Mouse (Mus musculus) T-helper 1 cell (primary cell): ENCODE measurements around the gene H2-Aa.

ENCODE experiments used
- in situ Hi-C: fragments of 300-600 bp; cut with MboI, MseI; formaldehyde crosslinking; loops from one replicate; pipeline ENCODE4 v1.15.1; 2025; ENCODE audit warnings: high pct_unique_total_duplicates

Gene H2-Aa

DNA sequence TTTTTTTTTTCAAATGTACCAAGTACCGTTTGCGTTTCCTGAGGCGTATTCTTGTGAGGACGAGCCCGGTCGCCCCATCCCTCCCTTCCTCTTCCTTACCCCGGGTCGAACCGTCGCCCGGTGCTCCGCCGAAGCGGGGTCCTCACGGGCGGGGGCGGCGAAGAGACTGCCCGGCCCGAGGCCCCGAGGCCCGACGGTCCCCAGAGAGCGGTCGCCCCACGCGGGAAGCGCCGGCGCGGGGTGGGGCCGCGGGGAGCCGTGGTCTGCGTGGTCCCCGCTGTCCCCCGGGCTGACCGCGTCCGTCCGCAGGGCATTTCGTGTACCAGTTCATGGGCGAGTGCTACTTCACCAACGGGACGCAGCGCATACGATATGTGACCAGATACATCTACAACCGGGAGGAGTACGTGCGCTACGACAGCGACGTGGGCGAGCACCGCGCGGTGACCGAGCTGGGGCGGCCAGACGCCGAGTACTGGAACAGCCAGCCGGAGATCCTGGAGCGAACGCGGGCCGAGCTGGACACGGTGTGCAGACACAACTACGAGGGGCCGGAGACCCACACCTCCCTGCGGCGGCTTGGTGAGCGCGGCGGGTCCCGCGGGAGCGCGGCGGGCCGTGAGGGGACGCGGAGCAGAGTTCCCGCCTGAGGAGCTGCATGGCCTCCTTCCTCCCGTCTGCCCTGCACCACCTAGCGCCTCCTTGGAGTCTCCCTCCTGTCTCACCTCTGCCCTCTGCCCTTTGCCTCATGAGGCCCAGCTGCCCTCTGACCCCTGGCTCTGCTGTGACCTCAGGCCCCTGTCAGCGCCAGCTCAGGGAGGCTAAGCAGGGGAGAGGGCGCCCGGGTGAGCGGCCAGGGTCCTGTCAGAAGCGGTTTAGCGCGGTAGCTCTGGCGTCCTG is 22.9 kb downstream of the H2-Aa start:
- in situ Hi-C loops: loop anchor here (5.0 to 25.0 kb wide), 2 partner anchors 48 to 1948 kb away; no protein-coding TSS in a partner anchor

DNA sequence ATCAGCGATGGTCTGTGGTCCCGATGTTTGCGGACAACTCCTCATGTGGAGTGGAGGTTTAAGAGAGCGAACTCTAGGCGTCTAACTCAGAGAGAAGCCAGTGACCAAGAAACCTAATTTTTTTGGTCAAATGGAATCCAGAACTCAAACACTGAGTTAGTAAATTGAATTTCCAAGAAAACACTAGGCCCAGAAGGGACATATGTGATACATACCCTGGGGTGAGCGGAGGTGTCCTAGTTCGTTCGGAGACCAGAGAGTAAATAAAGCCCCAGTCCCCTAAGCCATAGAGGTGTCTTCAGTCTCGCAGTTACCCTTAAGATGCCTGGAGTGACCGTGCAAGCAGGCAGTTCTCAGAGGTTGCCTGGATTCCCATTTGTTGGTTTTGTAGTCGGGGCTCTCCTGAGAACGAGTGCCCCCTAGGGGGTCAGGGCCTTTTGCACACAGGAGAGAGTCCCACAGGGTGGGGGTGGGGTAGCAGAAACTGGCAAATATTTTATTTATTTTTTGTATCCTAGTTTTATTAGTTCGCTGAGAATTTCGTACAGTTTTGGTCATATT is 23.7 kb downstream of the H2-Aa start:
- in situ Hi-C loops: loop anchor here (25.0 kb wide), 1 partner anchor 1948 kb away; no protein-coding TSS in a partner anchor

DNA sequence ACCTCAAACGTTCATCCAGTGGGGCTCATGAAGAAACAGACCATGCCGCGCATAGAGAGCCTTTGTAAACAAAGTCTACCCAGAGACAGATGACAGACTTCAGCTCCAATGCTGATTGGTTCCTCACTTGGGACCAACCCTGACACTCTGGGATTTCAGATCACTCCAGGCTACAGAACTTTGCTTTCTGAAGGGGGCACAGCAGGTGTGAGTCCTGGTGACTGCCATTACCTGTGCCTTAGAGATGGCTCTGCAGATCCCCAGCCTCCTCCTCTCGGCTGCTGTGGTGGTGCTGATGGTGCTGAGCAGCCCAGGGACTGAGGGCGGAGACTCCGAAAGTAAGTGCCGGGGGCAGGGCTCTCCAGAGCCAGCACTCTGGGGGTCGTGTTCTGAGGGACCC is 24.6 kb downstream of the H2-Aa start:
- in situ Hi-C loops: loop anchor here (25.0 kb wide), 1 partner anchor 1949 kb away; no protein-coding TSS in a partner anchor

DNA sequence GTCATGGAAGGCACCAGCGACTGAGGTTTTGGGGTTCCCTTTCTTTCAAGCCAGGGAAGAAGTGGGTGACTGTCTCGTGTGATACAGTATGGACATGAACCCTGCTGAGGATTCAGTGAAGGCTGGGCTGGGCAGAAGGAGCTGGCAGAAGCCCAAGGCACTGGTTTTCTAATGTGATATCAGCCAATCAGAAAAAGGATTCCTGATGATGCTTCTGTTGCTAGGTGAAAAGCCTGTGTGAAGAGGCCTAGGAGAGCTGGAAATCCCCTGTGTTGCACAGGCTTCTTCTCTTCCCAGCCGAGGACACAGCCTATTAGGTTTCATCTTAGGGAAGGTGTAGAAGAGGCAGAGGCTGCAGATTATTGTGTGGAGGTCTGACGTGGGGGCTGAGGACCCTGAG is 26.1 kb downstream of the H2-Aa start:
- in situ Hi-C loops: loop anchor here (25.0 kb wide), 1 partner anchor 1951 kb away; no protein-coding TSS in a partner anchor

DNA sequence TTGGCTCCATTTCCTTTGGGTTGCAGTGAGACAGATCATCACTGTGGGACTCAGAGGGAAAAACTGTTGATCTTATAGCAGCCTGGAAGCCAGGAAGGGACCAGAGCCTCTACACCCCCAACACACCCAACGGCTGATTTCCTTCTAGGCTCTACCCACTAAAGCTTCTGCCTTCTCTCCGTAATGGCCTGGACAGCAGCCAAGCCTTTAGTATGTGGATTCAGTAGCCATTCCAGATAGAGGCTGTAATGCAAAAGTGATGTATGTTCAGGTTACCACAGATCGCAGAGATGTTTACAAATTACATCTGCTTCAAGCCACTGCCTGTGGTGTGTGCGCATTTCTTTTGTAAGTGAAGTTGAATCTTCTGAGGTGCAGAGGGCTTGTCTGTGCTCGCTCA is 27.1 kb downstream of the H2-Aa start:
- in situ Hi-C loops: loop anchor here (25.0 kb wide), 1 partner anchor 1952 kb away; no protein-coding TSS in a partner anchor

DNA sequence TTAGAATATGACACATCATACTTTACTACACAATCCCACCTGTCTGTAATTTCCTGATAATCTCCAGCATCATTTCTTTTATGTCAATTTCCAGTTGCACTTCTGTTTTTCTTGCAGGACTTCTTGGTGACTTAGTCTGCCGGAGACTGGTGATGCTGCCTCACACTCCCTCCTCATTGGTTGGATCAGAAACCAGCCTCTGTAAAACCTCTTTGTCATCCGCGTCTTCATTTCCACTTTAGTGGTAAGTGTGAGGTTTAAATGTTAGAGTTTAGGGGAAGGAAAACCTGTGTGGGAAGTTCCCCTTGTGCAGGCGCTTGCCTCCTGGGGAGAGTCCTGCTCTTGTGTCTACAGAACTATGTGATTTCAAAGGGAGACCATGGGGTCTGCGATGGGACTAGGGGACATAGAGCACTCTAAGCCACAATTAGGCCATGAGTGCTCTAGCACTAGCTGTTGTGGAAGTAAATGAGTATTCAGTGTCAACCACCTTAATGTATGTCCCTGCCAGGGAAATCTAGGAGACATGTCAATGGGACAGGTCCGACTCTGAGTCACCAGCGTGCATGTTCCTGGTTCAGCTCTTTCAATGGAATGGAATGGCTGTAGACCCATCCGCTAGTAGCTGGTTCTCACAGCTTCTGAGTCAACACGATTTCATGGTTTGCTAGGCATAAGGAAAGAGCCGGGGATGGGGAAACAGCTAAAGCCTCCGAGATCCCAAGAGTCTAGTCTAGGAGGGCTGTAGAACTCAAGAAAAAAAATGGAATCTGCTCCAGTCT is 29.8 kb downstream of the H2-Aa start, which contains the start of gene H2-Ab1:
H2-Ab1 (plus strand) TSS at position 96 of the 782 bp plus-strand sequence.
- in situ Hi-C loops: loop anchor here (25.0 kb wide), 1 partner anchor 1955 kb away; no protein-coding TSS in a partner anchor

DNA sequence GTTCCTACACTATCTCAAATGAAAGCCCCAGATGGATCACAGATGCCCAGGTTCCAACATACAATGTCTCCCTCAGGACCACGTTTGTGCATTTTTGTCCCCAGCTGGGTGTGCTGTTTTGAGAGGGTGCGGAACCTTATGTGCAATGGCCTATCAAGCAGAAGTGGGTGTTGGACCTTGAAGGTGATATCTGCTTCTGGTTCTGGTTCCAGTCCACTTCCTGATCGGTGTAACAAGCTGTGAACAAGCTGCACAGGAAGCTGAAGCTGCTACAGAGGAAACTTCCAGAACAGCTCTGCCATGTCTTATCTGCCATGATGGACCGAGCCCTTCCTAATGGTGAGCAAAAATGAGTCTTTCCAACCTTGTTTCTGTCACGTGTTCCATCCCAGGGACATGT is 31.1 kb downstream of the H2-Aa start:
- in situ Hi-C loops: loop anchor here (25.0 kb wide), 1 partner anchor 1956 kb away; no protein-coding TSS in a partner anchor

DNA sequence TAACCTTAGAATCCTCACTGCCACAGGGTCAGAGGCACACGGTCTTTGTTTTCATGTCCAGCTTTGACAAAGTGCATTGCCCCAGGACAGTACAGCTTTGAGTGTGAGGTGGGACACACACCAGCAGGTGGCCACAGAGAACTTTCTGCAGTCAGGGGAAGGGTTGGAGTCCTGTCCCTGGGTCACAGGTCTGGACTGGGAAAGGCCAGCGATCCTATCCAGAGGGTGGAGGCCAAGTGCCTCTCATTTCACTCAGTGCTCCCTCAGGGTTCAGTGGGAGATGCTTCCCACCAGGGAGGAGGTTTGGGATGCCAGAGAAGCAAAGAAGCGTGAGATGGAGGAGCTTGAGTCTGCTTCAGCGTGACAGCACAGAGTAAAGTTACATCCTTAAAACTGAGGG is 36.0 kb downstream of the H2-Aa start:
- in situ Hi-C loops: loop anchor here (25.0 kb wide), 1 partner anchor 1961 kb away; no protein-coding TSS in a partner anchor

DNA sequence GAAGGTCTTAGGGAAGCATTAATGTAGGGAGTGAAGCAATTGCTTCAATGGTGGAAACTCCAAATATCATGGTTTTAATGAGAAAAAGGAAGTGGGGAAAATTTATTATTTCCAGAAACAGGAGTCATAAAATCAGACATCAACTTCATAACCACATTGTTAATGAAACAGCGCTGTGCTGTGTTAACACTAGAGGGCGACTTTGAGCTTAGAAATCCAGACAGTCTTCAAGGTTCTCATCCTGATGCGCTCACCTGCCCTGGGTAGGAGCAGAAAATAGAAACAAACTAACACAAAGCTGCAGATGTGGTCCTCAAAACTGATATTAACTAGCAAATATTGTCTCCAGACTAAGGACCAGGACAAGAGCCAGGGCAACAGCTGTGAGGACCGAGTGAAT is 37.7 kb downstream of the H2-Aa start:
- in situ Hi-C loops: loop anchor here (10.0 to 25.0 kb wide), 2 partner anchors 105 to 1962 kb away; partner anchors contain the start of gene Btnl2

DNA sequence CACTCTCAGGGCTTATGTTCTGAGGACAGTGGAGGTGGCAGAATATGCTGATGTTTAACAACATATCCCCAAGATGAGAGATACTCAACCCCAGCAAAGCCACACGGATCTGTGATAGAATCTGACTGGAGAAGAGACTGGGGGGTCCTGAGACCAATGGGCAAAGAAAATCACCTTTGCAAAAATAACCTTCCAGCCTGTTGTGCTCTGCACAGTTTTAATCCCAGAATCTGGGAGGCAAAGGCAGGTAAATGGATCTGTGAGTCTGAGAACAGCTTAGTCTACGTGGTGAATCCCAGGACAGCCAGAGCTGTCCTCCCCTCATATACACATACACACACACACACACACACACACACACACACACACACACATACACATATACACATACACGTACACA is 38.3 kb downstream of the H2-Aa start:
- in situ Hi-C loops: loop anchor here (10.0 kb wide), 1 partner anchor 105 kb away; the partner anchor contains the start of gene Btnl2

DNA sequence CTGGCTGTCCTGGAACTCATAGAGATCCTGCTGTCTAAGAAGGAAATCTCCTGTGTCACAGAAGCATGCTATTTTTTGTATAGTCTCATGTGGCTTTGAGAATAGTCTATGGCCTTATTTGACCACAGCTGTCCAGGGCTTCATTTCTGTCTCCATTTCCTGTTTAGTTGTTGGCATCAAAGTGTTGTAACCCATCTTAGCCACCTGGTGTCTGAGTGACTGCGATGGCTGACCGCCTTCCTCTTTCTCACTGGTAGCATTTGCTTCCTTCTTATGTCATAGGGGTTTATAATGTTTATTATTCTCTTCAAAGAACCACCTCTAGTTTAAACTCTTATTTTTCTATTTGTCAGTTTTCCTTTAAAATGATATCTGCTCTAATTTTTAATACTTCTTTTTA is 38.9 kb downstream of the H2-Aa start:
- in situ Hi-C loops: loop anchor here (10.0 kb wide), 1 partner anchor 106 kb away; the partner anchor contains the start of gene Btnl2

DNA sequence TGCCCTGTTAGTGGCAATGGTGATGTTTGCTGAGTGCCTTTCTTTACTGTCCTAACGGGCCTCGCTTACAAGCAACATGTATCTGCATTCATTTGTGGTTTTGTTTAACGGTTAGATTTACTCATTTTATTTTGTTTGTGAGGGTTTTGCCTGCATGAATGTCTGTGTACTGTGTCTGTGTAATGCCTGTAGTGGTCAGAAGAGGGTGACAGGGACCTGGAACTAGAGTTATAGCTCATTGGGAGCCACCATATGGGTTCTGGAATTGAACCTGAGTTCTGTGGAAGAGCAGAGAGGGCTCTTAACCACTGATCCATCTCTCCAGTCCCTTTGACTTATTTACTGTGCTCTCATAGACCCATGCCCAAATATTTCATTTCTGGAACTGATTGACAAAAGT is 40.6 kb downstream of the H2-Aa start:
- in situ Hi-C loops: loop anchor here (10.0 kb wide), 1 partner anchor 108 kb away; the partner anchor contains the start of gene Btnl2

DNA sequence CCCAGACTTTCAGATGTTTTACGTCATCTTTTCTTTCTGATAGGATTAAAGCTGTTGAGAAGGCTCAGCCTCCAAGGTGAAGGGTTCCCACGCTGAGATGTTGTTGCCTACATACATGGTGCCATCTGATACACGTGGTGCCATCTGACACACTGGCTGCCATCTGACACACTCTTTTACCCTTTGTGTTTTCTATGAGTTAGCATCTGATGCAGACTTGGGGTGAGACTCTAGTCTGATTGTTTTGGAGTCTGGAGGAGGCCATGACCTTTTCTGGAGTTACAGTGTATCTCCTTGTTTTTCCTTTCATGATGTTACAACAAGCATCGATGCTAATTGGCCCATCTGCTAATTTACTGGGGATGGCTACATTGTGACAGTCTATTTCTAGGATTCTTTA is 43.0 kb downstream of the H2-Aa start:
- in situ Hi-C loops: loop anchor here (10.0 kb wide), 1 partner anchor 110 kb away; the partner anchor contains the start of gene Btnl2

DNA sequence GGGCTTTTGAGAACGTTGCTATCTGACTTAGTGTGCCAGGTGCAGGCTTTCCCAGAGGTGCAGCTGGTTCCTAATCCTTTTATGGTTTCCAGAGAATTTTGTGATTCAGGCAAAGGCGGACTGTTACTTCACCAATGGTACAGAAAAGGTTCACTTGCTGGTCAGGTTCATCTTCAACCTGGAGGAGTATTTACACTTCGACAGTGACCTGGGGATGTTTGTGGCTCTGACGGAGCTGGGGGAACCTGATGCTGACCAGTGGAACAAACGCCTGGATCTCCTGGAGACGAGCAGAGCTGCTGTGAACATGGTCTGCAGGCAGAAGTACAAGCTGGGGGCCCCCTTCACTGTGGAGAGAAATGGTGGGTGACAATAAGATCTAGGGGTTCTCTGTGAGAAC is 46.7 kb downstream of the H2-Aa start:
- in situ Hi-C loops: loop anchor here (10.0 kb wide), 1 partner anchor 114 kb away; the partner anchor contains the start of gene Btnl2

DNA sequence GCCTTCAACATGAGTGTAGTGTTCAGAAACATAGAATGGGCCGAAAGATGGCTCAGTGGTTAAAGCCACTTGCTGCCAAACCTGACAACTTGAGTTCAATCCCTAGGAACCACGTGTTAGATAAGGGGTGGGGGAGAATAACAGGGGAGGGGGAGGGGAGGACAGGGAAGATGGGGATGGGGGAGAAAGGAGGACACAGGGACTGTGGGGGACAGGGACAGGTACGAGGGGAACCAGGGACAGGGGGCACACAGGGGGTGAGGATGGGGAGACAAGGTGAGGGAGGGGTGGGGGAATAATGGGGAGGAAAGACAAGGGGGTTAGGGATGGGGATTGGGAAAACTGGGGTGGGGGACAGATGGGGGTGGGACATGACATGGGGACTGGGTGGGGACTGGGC is 47.3 kb downstream of the H2-Aa start:
- in situ Hi-C loops: loop anchor here (10.0 kb wide), 1 partner anchor 114 kb away; the partner anchor contains the start of gene Btnl2

DNA sequence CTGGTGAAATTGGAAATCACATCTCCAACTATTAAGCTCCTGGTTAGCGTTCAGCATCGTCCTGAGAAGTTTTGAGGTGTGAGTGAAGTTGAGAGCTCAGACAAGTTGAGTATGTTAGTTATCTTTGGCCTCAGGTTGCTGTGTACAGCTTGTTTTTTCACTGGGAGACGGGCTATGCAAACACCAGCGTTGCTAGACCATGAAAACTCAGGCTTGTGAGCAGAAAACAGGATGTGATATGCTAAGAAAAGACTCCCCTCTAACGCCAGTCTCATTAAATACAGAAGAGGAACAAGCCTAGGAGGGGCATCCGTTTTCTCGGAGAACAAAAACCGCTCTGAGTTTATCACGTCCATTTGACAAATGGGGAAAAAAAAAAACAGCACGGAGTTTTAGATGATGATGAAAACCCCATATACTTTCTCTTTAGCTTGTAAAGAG is 48.0 kb downstream of the H2-Aa start:
- in situ Hi-C loops: loop anchor here (5.0 to 10.0 kb wide), 2 partner anchors 57 to 115 kb away; partner anchors contain the start of gene Btnl2

DNA sequence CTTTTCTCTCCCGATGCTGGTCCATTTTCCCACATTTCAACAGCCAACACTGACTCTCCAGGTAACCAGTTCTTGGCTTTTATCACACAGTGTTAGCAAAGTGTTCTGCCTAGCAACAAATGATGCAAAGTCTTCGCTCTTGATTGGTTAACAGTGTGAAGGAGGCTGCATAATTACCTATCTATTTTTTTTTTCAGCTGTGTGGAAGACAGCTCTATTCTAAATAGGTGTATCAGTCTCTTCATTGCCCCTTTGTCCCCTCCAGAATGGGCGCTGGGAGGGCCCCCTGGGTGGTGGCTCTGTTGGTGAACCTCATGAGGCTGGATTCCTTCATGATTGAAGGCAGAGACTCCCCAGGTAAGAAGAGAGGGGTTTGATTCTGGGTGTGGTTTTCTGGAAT is 48.9 kb downstream of the H2-Aa start, which contains the start of gene H2-Ob:
H2-Ob (plus strand) TSS at position 198 of the 400 bp plus-strand sequence.
- in situ Hi-C loops: loop anchor here (5.0 kb wide), 1 partner anchor 56 kb away; no protein-coding TSS in a partner anchor

DNA sequence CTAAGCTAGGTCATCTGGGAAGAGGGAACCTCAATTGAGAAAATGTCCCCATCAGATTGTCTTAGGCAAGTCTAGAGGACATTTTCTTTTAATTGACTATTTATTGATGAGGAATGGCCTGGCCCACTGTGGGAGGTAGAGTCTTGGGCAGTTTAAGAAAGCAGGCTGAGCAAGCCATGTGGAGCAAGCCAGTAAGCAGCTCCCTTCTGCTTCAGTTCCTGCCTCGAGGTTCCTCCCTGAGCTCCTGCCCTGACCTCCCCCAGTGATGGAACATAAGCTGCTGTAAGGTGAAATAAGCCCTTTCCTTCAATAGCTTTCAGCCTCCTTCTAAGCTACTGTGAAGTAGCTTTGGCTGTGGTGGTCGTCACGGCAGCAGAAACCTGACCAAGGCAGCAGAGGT is 49.9 kb downstream of the H2-Aa start:
- in situ Hi-C loops: loop anchor here (5.0 kb wide), 1 partner anchor 55 kb away; no protein-coding TSS in a partner anchor

DNA sequence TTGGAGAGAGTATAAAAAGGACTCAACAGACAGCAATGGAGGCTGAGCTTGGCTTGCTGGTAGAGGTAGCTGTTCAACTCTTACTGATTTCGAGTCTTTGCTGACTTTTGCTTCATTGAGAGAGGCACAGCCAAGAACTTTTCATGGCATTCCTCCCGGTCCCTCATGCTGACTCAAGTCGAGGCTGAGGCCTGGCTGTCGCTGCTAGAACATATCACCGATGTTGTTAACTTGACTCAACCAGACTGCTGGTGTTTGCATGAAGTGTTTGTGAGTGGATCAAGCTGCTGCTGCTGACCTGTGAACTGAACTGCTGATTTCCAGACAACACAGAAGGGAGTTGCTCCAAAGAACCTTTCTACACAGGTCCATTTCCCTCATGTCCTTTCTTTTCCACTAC is 50.9 kb downstream of the H2-Aa start:
- in situ Hi-C loops: loop anchor here (5.0 kb wide), 1 partner anchor 54 kb away; no protein-coding TSS in a partner anchor

DNA sequence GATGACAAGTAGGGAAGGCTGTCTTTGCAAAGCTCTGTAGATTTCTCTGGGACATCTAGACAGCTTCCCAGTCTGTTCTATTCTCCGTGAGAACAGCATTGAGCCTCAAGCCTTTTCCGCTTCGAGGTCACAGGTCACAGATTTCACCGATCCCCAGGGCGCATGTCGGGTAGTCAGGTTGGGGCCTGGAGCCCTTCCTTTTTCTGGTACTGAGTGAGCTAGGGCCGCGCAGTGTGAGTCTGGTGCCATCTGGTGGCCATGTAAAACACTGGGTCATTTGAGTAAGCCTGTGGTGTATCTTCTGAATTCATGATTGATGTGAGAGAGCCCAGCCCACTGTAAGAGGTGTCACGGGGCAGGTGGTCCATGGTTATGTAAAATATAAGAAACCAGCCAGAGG is 52.7 kb downstream of the H2-Aa start:
- in situ Hi-C loops: loop anchor here (5.0 kb wide), 1 partner anchor 53 kb away; no protein-coding TSS in a partner anchor
